Mouse (Mus musculus) forebrain, embryonic 16.5 days (tissue): Measurements from ENCODE around the gene Dnah10. TPM values are rescaled to one million over a fixed set of nuclear protein-coding genes. Genes with fewer than 3 reads are reported as not detected.
A peak's percentile ranks its signal among the peaks of the same experiment; 100 is the strongest.

Experiments used
- ATAC-seq: fragments of 200-750 bp; cut with Nextera tagmentation; 2 replicates; pipeline ENCODE4 v1.8.0; 2017; ENCODE audit warnings: mild to moderate bottlenecking, moderate library complexity
- H3K27ac ChIP-seq: fragments of 300-500 bp; sonication (generic); 2 replicates; pipeline ENCODE4 v1.5.1; 2014; ENCODE audit warnings: low read length, control low read depth
- H3K27me3 ChIP-seq: fragments of 300-500 bp; sonication (generic); replicated peaks from 2 replicates; pipeline ENCODE4 v1.6.1; 2014; ENCODE audit warnings: low read length; ENCODE audit not compliant: control insufficient read depth, insufficient read depth
- H3K36me3 ChIP-seq: fragments of 300-500 bp; sonication (generic); 2 replicates; pipeline ENCODE4 v1.6.1; 2014; ENCODE audit not compliant: control insufficient read depth, insufficient read depth
- H3K4me1 ChIP-seq: fragments of 300-500 bp; sonication (generic); replicated peaks from 2 replicates; pipeline ENCODE4 v1.6.1; 2014; ENCODE audit warnings: low read length; ENCODE audit not compliant: control insufficient read depth, insufficient read depth
- H3K4me2 ChIP-seq: fragments of 300-500 bp; sonication (generic); 2 replicates; pipeline ENCODE4 v1.6.1; 2014; ENCODE audit warnings: mild to moderate bottlenecking, low read length, control low read depth
- H3K4me3 ChIP-seq: fragments of 300-500 bp; sonication (generic); replicated peaks from 2 replicates; pipeline ENCODE4 v1.5.1; 2014; ENCODE audit warnings: mild to moderate bottlenecking, low read length, control low read depth
- H3K9ac ChIP-seq: fragments of 300-500 bp; sonication (generic); replicated peaks from 2 replicates; pipeline ENCODE4 v1.6.1; 2014; ENCODE audit warnings: low read depth, low read length, control low read depth
- H3K9me3 ChIP-seq: fragments of 300-500 bp; sonication (generic); 2 replicates; pipeline ENCODE4 v1.6.1; 2016; ENCODE audit warnings: low read length; ENCODE audit not compliant: control insufficient read depth
- WGBS: fragments of 180-500 bp; shearing (Covaris S2); extraction: QIAGEN DNeasy Blood & Tissue Kit; methylation state at CpG from one replicate; pipeline ENCODE4 v1.1.7; 2014; 5-methylcytosine and 5-hydroxymethylcytosine counted together
- polyA plus RNA-seq: library from polyadenylated mRNA; unstranded; fragments of >200 nt; fragmentation: Nextera tagmentation; extraction: Ambion mirVana; gene quantifications from 2 replicates; pipeline ENCODE4 v1.2.1, GENCODE M21; 2015

The Dnah10 gene
- polyA plus RNA-seq, 1 experiment from 2014 or later = 0.22 TPM

- ATAC-seq = no peak
- H3K27me3 ChIP-seq = no peaks in the 10 kb centered on the region
- peaks cover 3% of the 10 kb centered on the region; the same call in 1 of the 2 replicates for H3K4me1 ChIP-seq
- no peak overlapping the region for H3K4me3 ChIP-seq
- no peak overlapping the region for H3K27ac ChIP-seq
- H3K9ac ChIP-seq = no peak overlapping the region
- no peaks in the 10 kb centered on the region for H3K36me3 ChIP-seq
- no peak overlapping the region for H3K4me2 ChIP-seq
- WGBS = 44% methylated on average over 2 of the region's 2 CpGs
- H3K9me3 ChIP-seq = no peaks in the 10 kb centered on the region
Observed at GRCm38 (mm10) chr5:124852294-124852693, 127.4 kb downstream of the Dnah10 start.

- Histone ChIP-seq H3K4me2 (no peak overlapping the region), H3K27ac (no peak overlapping the region), H3K4me3 (no peak overlapping the region), H3K9me3 (no peaks in the 10 kb centered on the region), H3K4me1 (peaks cover 3% of the 10 kb centered on the region; the same call in 1 of the 2 replicates), H3K36me3 (no peaks in the 10 kb centered on the region), H3K9ac (no peak overlapping the region), H3K27me3 (no peaks in the 10 kb centered on the region)
- 77% methylated on average over 2 of the region's 2 CpGs for WGBS
- no peak for ATAC-seq
Observed at GRCm38 (mm10) chr5:124853079-124853478, 128.2 kb downstream of the Dnah10 start.

GRCm38 (mm10) chr5:124854202-124854601 is 129.3 kb downstream of the Dnah10 start:
- peaks cover 3% of the 10 kb centered on the region; the same call in 1 of the 2 replicates for H3K4me1 ChIP-seq
- 93% methylated on average over 4 of the region's 4 CpGs for WGBS
- H3K9me3 ChIP-seq = no peaks in the 10 kb centered on the region
- no peak overlapping the region for H3K27ac ChIP-seq
- no peak overlapping the region for H3K4me2 ChIP-seq
- no peak for ATAC-seq
- H3K27me3 ChIP-seq = no peaks in the 10 kb centered on the region
- H3K9ac ChIP-seq = no peak overlapping the region
- H3K4me3 ChIP-seq = no peak overlapping the region
- no peaks in the 10 kb centered on the region for H3K36me3 ChIP-seq

- 16% methylated on average over 5 of the region's 5 CpGs for WGBS
- no peaks in the 10 kb centered on the region for H3K9me3 ChIP-seq
- no peak overlapping the region for H3K9ac ChIP-seq
- peak overlapping the region; percentile 16; the same call in 1 of the 2 replicates for H3K4me2 ChIP-seq
- no peaks in the 10 kb centered on the region for H3K27me3 ChIP-seq
- no peaks in the 10 kb centered on the region for H3K36me3 ChIP-seq
- no peak overlapping the region for H3K27ac ChIP-seq
- H3K4me1 ChIP-seq = peaks cover 28% of the 10 kb centered on the region
- no peak for ATAC-seq
- no peak overlapping the region for H3K4me3 ChIP-seq
Observed at GRCm38 (mm10) chr5:124860013-124860412, 135.1 kb downstream of the Dnah10 start.

- Histone ChIP-seq H3K4me3 (peak overlapping the region; percentile 96), H3K4me2 (peak overlapping the region; percentile 75), H3K27ac (peak overlapping the region; percentile 95), H3K4me1 (peaks cover 33% of the 10 kb centered on the region), H3K9ac (peak overlapping the region; percentile 86), H3K36me3 (no peaks in the 10 kb centered on the region), H3K27me3 (no peaks in the 10 kb centered on the region), H3K9me3 (no peaks in the 10 kb centered on the region)
- 0% methylated on average over 24 of the region's 33 CpGs for WGBS
- ATAC-seq = no peak; the same call in 1 of the 2 replicates
Observed at GRCm38 (mm10) chr5:124861463-124861862, 136.6 kb downstream of the Dnah10 start.

GRCm38 (mm10) chr5:124862013-124862866 is 137.4 kb downstream of the Dnah10 start, which contains the start of the genes Ccdc92 and Zfp664:
Ccdc92 (minus strand) TSS chr5:124862424.
Zfp664 (plus strand) TSS chr5:124862691.
- WGBS = under 1% methylated on average over 77 of the region's 103 CpGs
- Histone ChIP-seq H3K9ac (peak within 1 kb of the TSS; percentile 96), H3K4me1 (peaks cover 36% of the 10 kb centered on the region), H3K4me2 (peak within 1 kb of the TSS; percentile 88), H3K36me3 (no peaks in the 10 kb centered on the region), H3K27ac (peak within 1 kb of the TSS; percentile 95), H3K9me3 (no peaks in the 10 kb centered on the region), H3K27me3 (no peaks in the 10 kb centered on the region), H3K4me3 (peak within 1 kb of the TSS; percentile 96)
- peak; percentile 91 for ATAC-seq

GRCm38 (mm10) chr5:124862871-124863741 is 138.2 kb downstream of the Dnah10 start:
- H3K9me3 ChIP-seq = no peaks in the 10 kb centered on the region
- peaks cover 40% of the 10 kb centered on the region for H3K4me1 ChIP-seq
- peak overlapping the region; percentile 96 for H3K4me3 ChIP-seq
- peak overlapping the region; percentile 88 for H3K4me2 ChIP-seq
- WGBS = under 1% methylated on average over 80 of the region's 88 CpGs
- peak overlapping the region; percentile 91 for H3K27ac ChIP-seq
- H3K27me3 ChIP-seq = no peaks in the 10 kb centered on the region
- H3K36me3 ChIP-seq = no peaks in the 10 kb centered on the region
- H3K9ac ChIP-seq = peak overlapping the region; percentile 96
- peak; percentile 54 for ATAC-seq

- Histone ChIP-seq H3K36me3 (no peaks in the 10 kb centered on the region), H3K4me1 (peaks cover 34% of the 10 kb centered on the region), H3K9ac (no peak overlapping the region), H3K4me2 (no peak overlapping the region), H3K9me3 (no peaks in the 10 kb centered on the region), H3K27ac (no peak overlapping the region), H3K4me3 (no peak overlapping the region), H3K27me3 (no peaks in the 10 kb centered on the region)
- 38% methylated on average over 4 of the region's 4 CpGs for WGBS
- ATAC-seq = peak; percentile 62; the same call in 1 of the 2 replicates
Observed at GRCm38 (mm10) chr5:124868981-124869380, 144.1 kb downstream of the Dnah10 start.

- Histone ChIP-seq H3K4me2 (no peak overlapping the region), H3K9ac (no peak overlapping the region), H3K36me3 (no peaks in the 10 kb centered on the region), H3K4me1 (peaks cover 19% of the 10 kb centered on the region), H3K27me3 (no peaks in the 10 kb centered on the region), H3K9me3 (no peaks in the 10 kb centered on the region), H3K27ac (no peak overlapping the region), H3K4me3 (no peak overlapping the region)
- WGBS = 50% methylated on average over 2 of the region's 2 CpGs
- no peak for ATAC-seq
Observed at GRCm38 (mm10) chr5:124872033-124872432, 147.1 kb downstream of the Dnah10 start.
